Mouse (Mus musculus) kidney, adult 9 months (tissue): ENCODE measurements around the gene Shpk.

Source experiments
- DNase-seq: peaks from one replicate; pipeline ENCODE4 v3.0.0; 2022

Shpk gene

GRCm38 (mm10) chr11:73199230-73199712 is at the start of gene Shpk:
Gene Shpk (plus strand): TSS chr11:73199460.
- DNase-seq = peak; percentile 98

GRCm38 (mm10) chr11:73155071-73155470 is 44.2 kb upstream of the Shpk start:
- no peak for DNase-seq

DNA sequence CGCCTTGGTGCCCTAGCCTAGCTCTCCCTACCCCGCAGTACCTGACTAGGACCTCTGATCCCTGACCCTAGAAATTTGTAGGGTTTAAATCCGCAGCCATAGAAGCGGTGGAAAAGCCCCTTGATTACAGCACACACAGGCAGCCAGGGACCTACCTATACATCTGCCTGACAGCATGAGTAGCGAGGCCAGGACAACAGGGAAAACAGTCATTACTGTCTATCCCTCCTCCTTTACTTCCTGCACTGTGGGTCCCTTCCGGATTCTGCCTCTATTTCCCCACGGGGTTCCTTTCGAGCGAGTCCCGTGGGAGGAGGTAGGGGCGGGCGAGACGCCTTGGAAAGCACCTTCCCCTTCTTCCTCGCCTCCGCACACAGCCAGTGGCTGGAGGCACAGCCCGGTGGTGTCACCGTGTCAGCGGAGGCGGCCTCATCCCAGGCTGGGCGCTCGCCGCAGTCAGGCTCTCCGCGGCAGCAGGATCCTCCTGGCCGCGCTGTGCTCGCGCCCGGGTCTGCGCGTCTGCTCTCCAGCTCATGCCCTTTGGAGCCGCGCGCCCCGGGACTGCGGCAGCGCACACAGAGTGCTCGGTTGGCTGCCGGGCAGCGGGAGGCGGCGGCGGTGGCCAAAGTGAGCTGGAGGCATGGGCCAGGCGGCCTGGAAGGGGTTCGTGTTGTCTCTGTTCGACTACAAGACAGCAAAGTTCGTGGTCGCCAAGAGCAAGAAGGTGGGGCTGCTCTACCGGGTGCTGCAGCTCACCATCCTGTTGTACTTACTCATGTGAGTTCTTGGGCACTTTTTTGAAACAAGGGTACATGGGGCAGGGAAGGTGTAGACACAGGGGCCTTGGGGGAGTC is 39.1 kb upstream of the Shpk start, which contains the start of gene P2rx5:
Gene P2rx5, plus strand, starts transcription at position 465 of the 854 bp plus-strand sequence.
- DNase-seq = peak; percentile 69

- peak; percentile 59 for DNase-seq
These were observed 38.5 kb upstream of the Shpk start for GRCm38 (mm10) chr11:73160811-73161200.

- no peak for DNase-seq
These were observed 37.6 kb upstream of the Shpk start for GRCm38 (mm10) chr11:73161616-73162015.

DNA sequence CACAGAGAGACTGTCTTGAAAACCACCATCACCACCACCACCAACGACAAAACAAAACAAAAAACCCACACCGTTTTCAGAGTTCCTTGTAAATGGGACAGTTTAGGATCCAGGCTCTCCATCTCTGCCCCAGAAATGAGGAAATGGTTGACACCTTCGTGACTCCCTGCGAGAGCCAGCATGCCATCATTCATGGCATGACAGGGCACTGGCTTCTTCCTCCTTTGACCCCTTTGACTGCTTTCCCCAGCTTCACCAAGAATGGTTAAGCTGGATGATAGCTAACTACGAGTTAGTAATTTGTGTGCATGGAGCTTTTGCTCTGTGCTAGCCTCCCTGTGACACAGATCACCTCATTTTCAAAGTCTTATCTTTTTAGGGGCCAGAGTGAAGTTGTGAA is 37.0 kb upstream of the Shpk start:
- peak; percentile 50 for DNase-seq

DNA sequence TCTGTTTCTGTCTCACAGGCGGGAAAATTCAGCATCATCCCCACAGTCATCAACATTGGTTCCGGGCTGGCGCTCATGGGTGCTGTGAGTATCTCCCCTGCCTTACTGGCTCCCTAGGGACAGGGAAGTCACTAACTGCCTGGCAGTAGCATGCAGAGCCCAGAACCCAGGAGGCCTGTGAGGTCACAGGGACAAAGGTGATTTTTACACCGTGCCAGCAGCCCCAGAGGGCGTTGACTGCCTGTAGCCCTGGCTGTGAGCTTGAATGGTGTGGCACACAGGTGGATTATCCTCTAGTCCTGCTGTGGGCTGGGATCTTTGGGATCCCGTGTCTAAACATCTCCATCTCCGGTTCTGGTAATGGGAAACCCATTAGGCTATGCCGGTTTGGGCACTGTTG is 31.2 kb upstream of the Shpk start:
- DNase-seq = peak; percentile 78

GRCm38 (mm10) chr11:73168576-73168975 is 30.7 kb upstream of the Shpk start:
- DNase-seq = peak; percentile 51

- peak; percentile 81 for DNase-seq
These were observed 30.0 kb upstream of the Shpk start for GRCm38 (mm10) chr11:73169231-73169630.

DNA sequence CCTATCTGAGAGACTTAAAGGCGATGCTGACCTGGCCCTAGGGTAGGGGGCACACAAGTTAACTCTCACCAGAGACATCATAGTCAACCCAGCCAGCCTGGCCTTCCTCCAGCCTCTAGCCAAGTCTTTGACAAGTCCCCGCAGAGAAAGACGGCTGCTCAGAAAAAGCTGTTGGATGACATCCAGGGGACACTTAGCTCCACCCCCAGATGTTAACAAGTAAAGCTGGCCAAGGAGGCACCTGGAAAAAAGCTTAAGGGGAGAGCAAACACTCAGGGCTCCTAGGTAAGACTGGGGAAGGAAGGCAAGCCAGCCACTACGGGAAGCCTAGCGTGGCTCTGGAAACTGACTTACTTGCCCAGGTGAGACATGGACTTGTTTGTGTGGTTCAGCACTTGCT is 27.1 kb upstream of the Shpk start:
- peak; percentile 96 for DNase-seq

DNA sequence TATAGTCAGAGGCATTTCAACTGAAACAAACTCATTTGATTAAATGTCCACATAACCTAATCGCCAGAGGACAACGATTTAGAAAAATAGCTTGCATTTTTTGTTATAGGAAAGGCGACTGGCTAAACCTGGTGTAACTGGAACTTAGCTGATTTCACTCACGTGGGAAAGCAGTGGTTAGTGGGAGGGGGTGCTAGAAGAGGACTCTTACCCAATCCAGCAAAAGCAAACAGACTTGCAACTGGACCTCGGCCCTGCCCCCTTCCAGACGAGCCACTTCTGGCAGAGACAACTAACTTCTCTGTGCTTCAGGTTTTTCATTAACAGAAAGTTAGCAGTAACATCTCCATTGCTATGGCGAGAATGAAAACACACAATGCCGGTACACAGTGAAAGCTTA is 23.6 kb upstream of the Shpk start:
- peak; percentile 96 for DNase-seq

DNA sequence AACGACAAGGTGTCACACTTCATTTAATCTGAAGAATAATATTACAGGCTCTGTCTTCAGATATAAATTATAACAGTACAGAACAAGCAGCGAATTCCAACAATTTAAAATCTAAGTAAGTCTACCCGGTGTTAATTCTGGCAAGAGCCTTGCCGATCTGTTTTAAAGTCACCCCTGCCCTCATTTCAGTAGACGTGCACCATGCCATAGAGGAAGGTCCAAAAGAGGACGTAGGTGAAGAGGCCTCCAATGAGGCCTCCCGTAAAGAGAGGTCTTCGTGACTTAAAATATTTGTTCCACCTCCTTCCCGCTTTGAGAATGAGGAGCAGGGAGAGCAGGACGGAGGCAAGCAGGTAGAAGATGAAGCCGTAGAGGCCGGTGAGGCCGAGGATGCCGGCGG is 23.1 kb upstream of the Shpk start:
- DNase-seq = no peak

GRCm38 (mm10) chr11:73176608-73177508 is 22.4 kb upstream of the Shpk start, which contains the start of the genes Emc6 and Tax1bp3:
Gene Emc6 (minus strand): TSS chr11:73177037.
Gene Tax1bp3 (plus strand): TSS chr11:73177083.
- peak; percentile 97 for DNase-seq

GRCm38 (mm10) chr11:73177509-73177875 is 21.8 kb upstream of the Shpk start:
- DNase-seq = peak; percentile 79

DNA sequence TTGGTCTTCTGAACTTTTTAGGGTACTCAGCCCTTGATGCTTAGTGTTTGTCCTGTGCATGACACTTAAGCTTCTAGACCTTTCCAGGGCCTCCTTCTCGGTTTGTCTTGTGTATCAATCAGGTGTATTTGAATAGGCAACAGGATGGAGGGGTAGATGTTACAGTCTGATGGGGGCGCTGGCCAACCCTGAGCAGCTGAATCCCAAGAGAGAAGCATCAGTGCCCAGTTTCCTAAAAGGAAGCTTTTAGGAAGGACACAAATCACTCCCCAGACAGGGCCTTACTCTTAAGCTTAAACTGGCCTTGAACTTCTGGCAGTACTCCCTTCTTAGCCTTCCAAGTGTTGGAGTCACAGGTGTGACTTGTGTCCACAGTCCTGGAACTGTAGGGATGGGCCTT is 21.4 kb upstream of the Shpk start:
- DNase-seq = peak; percentile 58

GRCm38 (mm10) chr11:73185872-73186615 is 13.2 kb upstream of the Shpk start:
- DNase-seq = no peak

- peak; percentile 61 for DNase-seq
These were observed 12.0 kb upstream of the Shpk start for GRCm38 (mm10) chr11:73187231-73187630.

GRCm38 (mm10) chr11:73193047-73193446 is 6.2 kb upstream of the Shpk start:
- no peak for DNase-seq

GRCm38 (mm10) chr11:73194444-73194843 is 4.8 kb upstream of the Shpk start:
- no peak for DNase-seq

GRCm38 (mm10) chr11:73198190-73198589 is 1.1 kb upstream of the Shpk start:
- no peak for DNase-seq

- peak; percentile 94 for DNase-seq
These were observed 544 bp upstream of the Shpk start, which contains the start of gene Ctns for GRCm38 (mm10) chr11:73198603-73199229. Gene Ctns (minus strand): TSS chr11:73199042.

DNA sequence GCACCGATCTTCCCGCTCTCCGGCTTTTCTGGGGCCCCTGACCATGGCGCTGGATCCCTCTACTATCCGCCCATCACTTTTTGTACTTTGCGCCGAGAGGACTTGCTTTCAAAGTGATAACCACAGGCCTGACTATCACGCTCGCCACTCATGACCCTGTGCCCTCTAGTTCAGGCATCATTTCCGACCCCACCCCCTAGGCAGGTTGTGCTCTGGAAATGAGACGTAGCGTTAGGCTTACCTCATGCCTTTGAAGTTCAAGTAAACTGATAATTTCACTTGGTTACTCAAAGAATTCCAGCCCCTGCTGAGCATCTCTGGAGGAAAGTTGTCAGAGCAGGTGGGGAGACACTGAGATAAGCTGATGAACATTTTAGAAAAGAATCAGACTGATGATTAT is 619 bp downstream of the Shpk start:
- peak; percentile 55 for DNase-seq
